Mouse (Mus musculus): ENCODE measurements around the gene Frmd4a.

DNA sequence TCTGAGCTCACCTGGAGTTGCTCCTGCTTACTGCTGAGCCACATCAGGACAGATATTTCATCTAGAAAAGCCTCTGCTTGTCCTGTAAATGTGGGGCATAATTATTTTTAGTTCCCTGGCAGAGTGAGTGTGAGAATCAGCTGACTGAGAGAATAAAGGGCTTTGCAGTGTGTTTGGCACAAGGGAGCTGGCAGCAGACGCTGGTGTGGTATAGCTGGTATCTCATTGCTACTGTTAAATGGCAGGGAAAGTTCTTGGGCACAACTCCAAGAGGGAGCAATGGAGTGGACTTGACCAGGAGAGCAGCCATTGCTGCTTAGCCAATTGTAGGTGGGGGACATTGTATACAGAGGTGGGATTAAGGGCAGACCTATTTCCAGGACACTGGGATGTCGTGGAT lies 83.9 kb downstream of the Frmd4a start:
- TF ChIP-seq CTCF (IDR thresholded peaks at IDR 0.05): no peak
- no peak for TF ChIP-seq POLR2A (IDR thresholded peaks at IDR 0.05; ENCODE audit: insufficient read depth, low read depth, low read length)
- no peak for TF ChIP-seq EP300 (IDR thresholded peaks at IDR 0.05; ENCODE audit: insufficient read depth, low read depth, low read length)
